ENCODE assay signal across 28 mouse cellular contexts in the genomic region with DNA sequence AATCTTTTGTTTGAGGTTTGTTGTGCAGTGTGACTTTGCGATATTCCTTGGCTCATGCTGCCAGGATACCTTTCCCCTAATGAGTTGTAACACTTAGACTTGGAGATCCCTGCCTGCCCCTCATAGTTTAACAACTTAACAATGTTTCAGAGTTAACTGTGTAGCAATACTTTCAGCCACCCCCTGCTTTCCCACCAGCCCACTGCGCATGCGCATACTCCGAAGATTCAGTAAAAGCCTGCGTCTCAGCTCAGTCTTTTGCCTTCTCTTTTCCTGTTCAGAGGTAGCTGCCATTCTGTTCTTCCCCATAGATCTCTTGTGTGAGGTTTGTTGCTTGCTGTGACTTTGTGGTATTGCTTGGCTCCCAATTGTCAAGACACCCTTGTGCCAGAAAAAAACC. TPM values are rescaled to one million over a fixed set of nuclear protein-coding genes. Genes with fewer than 3 reads are reported as not detected.
"Had no signal": no experiment of that assay in that cellular context is flagged by ENCODE, and none has a peak within 500 bp of the region (broad histone marks: within the 10 kb centered on the region; RNA-seq: fewer than 3 reads in every experiment).

No protein-coding gene starts in this region.

- H3K36me3 ChIP-seq: embryonic facial prominence, embryonic 10.5 days; embryonic facial prominence, embryonic 12.5 days; embryonic facial prominence, embryonic 13.5 days; embryonic facial prominence, embryonic 15.5 days; forebrain, embryonic 10.5 days; forebrain, embryonic 12.5 days; forebrain, embryonic 15.5 days had no signal

- H3K27me3 ChIP-seq: embryonic facial prominence, embryonic 12.5 days; embryonic facial prominence, embryonic 13.5 days; embryonic facial prominence, embryonic 15.5 days; forebrain, embryonic 12.5 days; forebrain, embryonic 13.5 days; forebrain, embryonic 15.5 days had no signal

- H3K9ac ChIP-seq: embryonic facial prominence, embryonic 12.5 days; embryonic facial prominence, embryonic 13.5 days; embryonic facial prominence, embryonic 15.5 days; forebrain, embryonic 12.5 days; forebrain, embryonic 13.5 days; forebrain, embryonic 15.5 days; forebrain, postnatal 0 days had no signal

- H3K4me3 ChIP-seq: embryonic facial prominence, embryonic 10.5 days; embryonic facial prominence, embryonic 12.5 days; embryonic facial prominence, embryonic 13.5 days; embryonic facial prominence, embryonic 15.5 days; erythroblast, embryonic 14.5 days; forebrain, embryonic 10.5 days; forebrain, embryonic 12.5 days; forebrain, embryonic 13.5 days; forebrain, embryonic 15.5 days; gastrocnemius, adult 2 months had no signal

- H3K4me2 ChIP-seq: embryonic facial prominence, embryonic 12.5 days; embryonic facial prominence, embryonic 13.5 days; embryonic facial prominence, embryonic 15.5 days; forebrain, embryonic 12.5 days; forebrain, embryonic 13.5 days; forebrain, embryonic 15.5 days had no signal

- H3K9me3 ChIP-seq: embryonic facial prominence, embryonic 10.5 days; embryonic facial prominence, embryonic 12.5 days; embryonic facial prominence, embryonic 13.5 days; embryonic facial prominence, embryonic 15.5 days; forebrain, embryonic 10.5 days; forebrain, embryonic 12.5 days; forebrain, embryonic 13.5 days; forebrain, embryonic 15.5 days had no signal

- ATAC-seq: forebrain, embryonic 13.5 days; forebrain, embryonic 14.5 days; forebrain, embryonic 15.5 days; forebrain, embryonic 16.5 days; forebrain, postnatal 0 days had no signal

- DNase-seq: cerebellum, adult 2 months; cerebellum, adult 8-10 months; cerebellum, adult 9-10 months; cerebellum, adult 9-11 months; cerebellum, postnatal 10 days; cerebellum, postnatal 14 days; cerebellum, postnatal 25 days; cerebellum, postnatal 36 days; embryo, embryonic 11 days; forebrain, postnatal 0 days; gastrocnemius, adult 2 months; gastrocnemius, postnatal 10 days; gastrocnemius, postnatal 14 days; gastrocnemius, postnatal 25 days; gastrocnemius, postnatal 36 days; heart, adult 11 months; heart, adult 18-20 months had no signal

- H3K27ac ChIP-seq: embryonic facial prominence, embryonic 10.5 days; embryonic facial prominence, embryonic 12.5 days; embryonic facial prominence, embryonic 13.5 days; embryonic facial prominence, embryonic 15.5 days; forebrain, embryonic 10.5 days; forebrain, embryonic 12.5 days; forebrain, embryonic 13.5 days; forebrain, embryonic 15.5 days; gastrocnemius, adult 2 months had no signal

RNA-seq across cellular contexts. Expression of a gene that starts 4.6 kb away (rescaled TPM):
- polyA plus RNA-seq: erythroblast, embryonic 14.5 days had no signal
